Mouse (Mus musculus) hindbrain, embryonic 16.5 days (tissue): Measurements from ENCODE around the gene Dtymk. TPM values are rescaled to one million over a fixed set of nuclear protein-coding genes. Genes with fewer than 3 reads are reported as not detected.
A peak's percentile ranks its signal among the peaks of the same experiment; 100 is the strongest.

Experiments
- ATAC-seq: fragments of 200-750 bp; cut with Nextera tagmentation; 2 replicates; pipeline ENCODE4 v1.8.0; 2017; ENCODE audit warnings: moderate TSS enrichment, moderate library complexity
- H3K27ac ChIP-seq: fragments of 300-500 bp; sonication (generic); 2 replicates; pipeline ENCODE4 v1.5.1; 2014; ENCODE audit warnings: low read depth, mild to moderate bottlenecking, control low read depth, low read length, moderate library complexity
- H3K27me3 ChIP-seq: fragments of 300-500 bp; sonication (generic); replicated peaks from 2 replicates; pipeline ENCODE4 v1.6.1; 2014; ENCODE audit warnings: low read length; ENCODE audit not compliant: control insufficient read depth, insufficient read depth
- H3K36me3 ChIP-seq: fragments of 300-500 bp; sonication (generic); 2 replicates; pipeline ENCODE4 v1.6.1; 2014; ENCODE audit warnings: mild to moderate bottlenecking, low read length, moderate library complexity, mixed read lengths; ENCODE audit not compliant: control insufficient read depth, insufficient read depth
- H3K4me1 ChIP-seq: fragments of 300-500 bp; sonication (generic); 2 replicates; pipeline ENCODE4 v1.6.1; 2014; ENCODE audit warnings: low read depth, low read length; ENCODE audit not compliant: control insufficient read depth, insufficient read depth
- H3K4me2 ChIP-seq: fragments of 300-500 bp; sonication (generic); 2 replicates; pipeline ENCODE4 v1.6.1; 2014; ENCODE audit warnings: mild to moderate bottlenecking, low read length, control low read depth, moderate library complexity
- H3K4me3 ChIP-seq: fragments of 300-500 bp; sonication (generic); 2 replicates; pipeline ENCODE4 v1.5.1; 2014; ENCODE audit warnings: mild to moderate bottlenecking, low read length, control low read depth, moderate library complexity
- H3K9ac ChIP-seq: fragments of 300-500 bp; sonication (generic); 2 replicates; pipeline ENCODE4 v1.6.1; 2014; ENCODE audit warnings: low read depth, mild to moderate bottlenecking, control low read depth, low read length, moderate library complexity
- H3K9me3 ChIP-seq: fragments of 300-500 bp; sonication (generic); 2 replicates; pipeline ENCODE4 v1.6.1; 2014; ENCODE audit warnings: mild to moderate bottlenecking, low read length, moderate library complexity; ENCODE audit not compliant: control insufficient read depth
- WGBS: fragments of 180-500 bp; shearing (Covaris S2); extraction: QIAGEN DNeasy Blood & Tissue Kit; methylation state at CpG from one replicate; pipeline ENCODE4 v1.1.7; 2014; 5-methylcytosine and 5-hydroxymethylcytosine counted together
- polyA plus RNA-seq: library from polyadenylated mRNA; unstranded; fragments of >200 nt; fragmentation: Nextera tagmentation; extraction: Ambion mirVana; gene quantifications from 2 replicates; pipeline ENCODE4 v1.2.1, GENCODE M21; 2015

Dtymk gene
- polyA plus RNA-seq, 1 experiment from 2014 or later: 134 TPM

GRCm38 (mm10) chr1:93755291-93755610 is 46.5 kb downstream of the Dtymk start:
- peaks cover 24% of the 10 kb centered on the region for H3K4me1 ChIP-seq
- H3K27me3 ChIP-seq: no peaks in the 10 kb centered on the region
- no peaks in the 10 kb centered on the region for H3K9me3 ChIP-seq
- peak overlapping the region; percentile 98 for H3K4me3 ChIP-seq
- H3K9ac ChIP-seq: peak overlapping the region; percentile 92
- no peak; the same call in 1 of the 2 replicates for ATAC-seq
- peak overlapping the region; percentile 66 for H3K4me2 ChIP-seq
- no peaks in the 10 kb centered on the region for H3K36me3 ChIP-seq
- H3K27ac ChIP-seq: peak overlapping the region; percentile 82
- under 1% methylated on average over 13 of the region's 13 CpGs for WGBS

DNA sequence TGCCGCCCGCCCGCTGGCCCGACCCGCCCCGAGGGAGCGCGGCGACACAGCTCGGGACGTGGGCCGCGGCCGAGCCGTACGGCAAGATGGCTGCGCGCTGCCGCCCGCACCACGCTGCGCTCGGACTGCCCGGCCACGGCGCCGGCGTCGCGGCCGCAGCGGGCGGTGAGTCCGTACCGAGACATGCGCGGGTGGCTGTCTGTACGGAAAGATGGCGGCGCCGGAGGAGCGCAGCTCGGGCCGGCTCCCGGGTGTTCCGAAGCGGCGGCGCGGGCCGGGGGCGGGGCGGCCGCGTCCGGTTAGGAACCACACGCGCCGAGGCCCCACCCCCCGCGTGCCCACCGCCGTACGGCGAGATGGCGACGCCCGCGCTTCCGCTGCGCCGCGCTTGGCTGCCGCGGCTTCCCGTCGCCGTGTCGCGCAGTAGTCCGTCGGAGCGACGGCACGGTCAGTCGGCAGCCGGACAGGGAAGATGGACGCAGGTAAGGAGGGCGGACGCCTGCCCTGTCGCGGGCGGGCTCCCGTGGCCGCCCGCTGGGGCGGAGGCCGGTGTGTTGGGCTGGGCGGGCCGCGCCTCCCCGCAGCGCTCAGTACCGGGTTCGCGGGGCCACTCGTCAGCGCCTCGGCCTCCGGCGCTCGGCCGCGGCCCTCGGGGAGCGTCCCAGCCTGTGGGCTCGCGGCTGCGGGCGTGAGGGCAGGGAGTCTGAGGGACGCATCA is 47.0 kb downstream of the Dtymk start, which contains the start of gene Thap4:
Gene Thap4 (minus strand): TSS at position 292 of the 718 bp plus-strand sequence.
- Histone ChIP-seq H3K4me3 (peak within 1 kb of the TSS; percentile 98), H3K4me2 (peak within 1 kb of the TSS; percentile 79), H3K27ac (peak within 1 kb of the TSS; percentile 82), H3K36me3 (0 out of 2 replicates have a peak, but pooled peaks cover 2% of the 10 kb centered on the region), H3K4me1 (peaks cover 24% of the 10 kb centered on the region), H3K27me3 (no peaks in the 10 kb centered on the region), H3K9me3 (no peaks in the 10 kb centered on the region), H3K9ac (peak within 1 kb of the TSS; percentile 92)
- under 1% methylated on average over 63 of the region's 121 CpGs for WGBS
- peak; percentile 95 for ATAC-seq

GRCm38 (mm10) chr1:93753911-93754572 is 47.7 kb downstream of the Dtymk start:
- H3K27me3 ChIP-seq: no peaks in the 10 kb centered on the region
- H3K4me1 ChIP-seq: peaks cover 24% of the 10 kb centered on the region
- WGBS: under 1% methylated on average over 55 of the region's 59 CpGs
- H3K4me3 ChIP-seq: peak overlapping the region; percentile 98
- peak overlapping the region; percentile 82 for H3K27ac ChIP-seq
- peak overlapping the region; percentile 92 for H3K9ac ChIP-seq
- H3K9me3 ChIP-seq: no peaks in the 10 kb centered on the region
- ATAC-seq: peak; percentile 40
- H3K4me2 ChIP-seq: peak overlapping the region; percentile 79
- H3K36me3 ChIP-seq: 0 out of 2 replicates have a peak, but pooled peaks cover 4% of the 10 kb centered on the region

DNA sequence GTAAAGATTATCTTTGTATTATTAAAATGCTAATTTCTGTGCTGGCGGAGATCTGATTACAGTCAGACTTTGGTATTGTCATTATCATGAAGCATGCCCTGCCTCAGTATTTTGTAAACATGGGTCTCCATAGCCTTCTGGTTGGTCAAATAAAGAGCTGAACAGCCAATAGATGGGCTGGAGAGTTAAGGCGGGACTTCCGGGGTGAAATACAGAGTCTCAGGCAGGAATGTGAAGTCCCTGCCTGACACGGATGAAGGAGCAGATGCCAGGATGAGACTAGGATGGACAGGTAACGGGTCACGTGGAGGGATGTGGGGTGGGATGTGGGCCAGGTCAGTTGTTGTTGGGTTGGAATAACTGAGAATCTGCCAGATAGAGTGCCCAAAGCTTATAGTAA is 50.4 kb downstream of the Dtymk start, which contains the start of gene Atg4b:
Gene Atg4b (plus strand): TSS at position 211 of the 400 bp plus-strand sequence.
- no peak within 1 kb of the TSS for H3K4me2 ChIP-seq
- no peaks in the 10 kb centered on the region for H3K9me3 ChIP-seq
- 81% methylated on average over 6 of the region's 6 CpGs for WGBS
- ATAC-seq: no peak
- H3K4me1 ChIP-seq: peaks cover 16% of the 10 kb centered on the region
- 0 out of 2 replicates have a peak, but pooled peaks cover 4% of the 10 kb centered on the region for H3K36me3 ChIP-seq
- no peak within 1 kb of the TSS for H3K4me3 ChIP-seq
- H3K9ac ChIP-seq: no peak within 1 kb of the TSS
- no peak within 1 kb of the TSS for H3K27ac ChIP-seq
- no peaks in the 10 kb centered on the region for H3K27me3 ChIP-seq

GRCm38 (mm10) chr1:93748539-93748938 is 53.2 kb downstream of the Dtymk start:
- no peaks in the 10 kb centered on the region for H3K27me3 ChIP-seq
- H3K27ac ChIP-seq: no peak overlapping the region
- H3K4me2 ChIP-seq: no peak overlapping the region
- no peak overlapping the region for H3K4me3 ChIP-seq
- H3K4me1 ChIP-seq: peaks cover 8% of the 10 kb centered on the region
- ATAC-seq: no peak
- no peak overlapping the region for H3K9ac ChIP-seq
- no peaks in the 10 kb centered on the region for H3K9me3 ChIP-seq
- H3K36me3 ChIP-seq: 0 out of 2 replicates have a peak, but pooled peaks cover 4% of the 10 kb centered on the region
- WGBS: 97% methylated on average over 1 of the region's 1 CpGs

- Histone ChIP-seq H3K4me3 (no peak overlapping the region), H3K27ac (no peak overlapping the region), H3K36me3 (0 out of 2 replicates have a peak, but pooled peaks cover 4% of the 10 kb centered on the region), H3K27me3 (no peaks in the 10 kb centered on the region), H3K4me2 (no peak overlapping the region), H3K9me3 (no peaks in the 10 kb centered on the region), H3K9ac (no peak overlapping the region), H3K4me1 (no peaks in the 10 kb centered on the region)
- WGBS: 87% methylated on average over 5 of the region's 5 CpGs
- no peak for ATAC-seq
These were observed 55.6 kb downstream of the Dtymk start for GRCm38 (mm10) chr1:93746179-93746578.

DNA sequence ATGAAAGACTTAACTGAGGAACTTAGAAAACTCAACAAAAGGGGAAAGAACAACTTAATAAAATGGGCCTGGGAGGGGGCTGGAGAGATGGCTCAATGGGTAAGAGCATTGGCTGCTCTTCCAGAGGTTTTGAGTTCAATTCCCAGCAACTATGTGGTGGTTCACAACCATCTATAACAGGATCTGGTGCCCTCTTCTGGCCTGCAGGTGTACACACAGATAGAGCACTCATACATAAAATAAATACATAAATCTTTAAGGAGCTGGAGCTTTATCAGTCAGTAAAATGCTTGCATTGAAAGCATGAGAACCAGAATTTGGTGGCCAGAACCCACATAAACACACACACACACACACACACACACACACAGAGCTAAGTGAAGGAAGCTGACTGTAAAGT is 58.8 kb downstream of the Dtymk start:
- H3K27ac ChIP-seq: no peak overlapping the region
- no peaks in the 10 kb centered on the region for H3K4me1 ChIP-seq
- H3K9me3 ChIP-seq: no peaks in the 10 kb centered on the region
- no peaks in the 10 kb centered on the region for H3K36me3 ChIP-seq
- ATAC-seq: no peak
- no peak overlapping the region for H3K9ac ChIP-seq
- H3K27me3 ChIP-seq: no peaks in the 10 kb centered on the region
- no peak overlapping the region for H3K4me3 ChIP-seq
- no peak overlapping the region for H3K4me2 ChIP-seq

Other genes with a start within 250 kb of the Dtymk start
- gene Stk25, start 143.3 kb downstream of the Dtymk start, polyA plus RNA-seq: 347 and 377 TPM in 2 replicates
- gene Bok, start 116.3 kb downstream of the Dtymk start, polyA plus RNA-seq: 102 and 109 TPM in 2 replicates
- gene Atg4b, start 50.4 kb downstream of the Dtymk start, polyA plus RNA-seq: 85.6 and 92.1 TPM in 2 replicates
- 51.3 and 52.6 TPM in 2 replicates for gene Thap4, start 47.1 kb downstream of the Dtymk start, polyA plus RNA-seq
- 9.1 and 9.4 TPM in 2 replicates for gene Ing5, start 2.0 kb upstream of the Dtymk start, polyA plus RNA-seq
- 14.6 and 17.3 TPM in 2 replicates for gene D2hgdh, start 23.0 kb upstream of the Dtymk start, polyA plus RNA-seq
- gene Gal3st2, start 59.4 kb upstream of the Dtymk start, polyA plus RNA-seq: not detected in 2 replicates
- gene Gal3st2b, start 116.4 kb upstream of the Dtymk start, polyA plus RNA-seq: 0.08 TPM in 1 of 2 replicates, not detected in the other
- gene Gal3st2c, start 188.6 kb upstream of the Dtymk start, polyA plus RNA-seq: not detected in 2 replicates
- 0.11 and 0.41 TPM in 2 replicates for gene Neu4, start 218.5 kb upstream of the Dtymk start, polyA plus RNA-seq